Mouse (Mus musculus) thymus, adult 18-20 months (tissue): ENCODE measurements around the gene Lactb.

ENCODE experiments used
- DNase-seq, 2 experiments: peaks; one replicate each; pipeline ENCODE4 v3.0.0; 2022; ENCODE audit warnings: mixed read lengths in 2 of 2

Lactb gene

DNA sequence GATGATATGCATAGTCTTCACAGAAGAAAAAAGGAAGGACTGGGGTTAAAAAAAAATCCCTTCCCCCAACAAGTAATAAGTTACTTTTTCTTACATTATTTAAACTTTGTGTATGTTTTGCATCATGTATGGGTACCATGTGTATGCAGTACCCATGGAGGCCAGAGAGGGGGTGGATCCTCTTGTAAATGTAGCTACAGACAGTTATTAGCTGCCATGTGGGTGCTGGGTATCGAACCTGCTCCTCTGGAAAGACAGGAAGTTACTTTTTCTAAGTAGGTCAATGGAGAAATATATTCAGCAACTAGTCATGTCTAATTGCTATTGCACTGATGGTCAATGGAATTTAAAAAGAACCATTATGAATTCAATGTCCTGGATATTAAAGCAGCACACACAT, 3.2 kb upstream of the Lactb start:
- no peak for DNase-seq

DNA sequence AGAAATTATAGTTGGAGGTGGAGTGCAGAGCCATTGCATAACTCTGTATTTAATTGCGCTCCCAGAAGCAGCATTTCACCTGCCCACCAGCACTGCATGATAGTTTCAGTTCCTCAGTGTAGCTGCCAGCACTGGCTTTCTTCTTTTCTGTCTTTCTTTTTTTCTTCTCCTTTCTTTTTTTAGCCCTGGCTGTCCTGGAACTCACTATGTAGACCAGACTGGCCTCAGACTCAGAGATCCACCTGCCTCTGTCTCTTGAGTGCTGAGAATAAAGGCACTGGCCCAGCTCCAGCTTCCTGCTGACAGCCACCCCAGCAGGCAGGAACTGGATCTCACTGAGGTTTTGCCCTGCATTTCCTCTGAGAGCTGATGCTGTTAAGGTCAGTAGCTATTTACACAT, 2.7 kb upstream of the Lactb start:
- DNase-seq: no peak

DNA sequence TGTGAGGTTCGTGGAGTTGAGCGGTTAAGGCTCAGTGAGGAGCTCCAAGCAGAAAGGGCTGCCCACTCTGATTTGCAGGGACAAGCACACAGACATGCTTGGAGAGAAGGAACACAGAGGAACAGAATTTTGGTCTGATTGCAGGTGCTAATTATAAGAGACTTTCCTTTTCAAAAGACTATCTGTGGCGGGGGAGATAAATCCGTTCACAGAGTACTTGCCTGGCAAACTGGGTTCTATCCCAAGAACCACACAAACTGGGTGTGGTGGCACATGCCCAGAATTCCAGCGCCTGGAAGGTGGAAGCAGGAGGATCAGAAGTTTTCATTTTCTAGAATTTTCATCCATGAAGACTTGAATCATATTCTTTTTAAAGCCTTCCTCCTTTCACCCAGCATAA, 1.8 kb upstream of the Lactb start:
- no peak for DNase-seq

- DNase-seq: peak; percentile 66 to 73
Observed at GRCm38 (mm10) chr9:66974721-66975225, 511 bp downstream of the Lactb start.

GRCm38 (mm10) chr9:66971116-66971515, 4.2 kb downstream of the Lactb start:
- no peak for DNase-seq

DNA sequence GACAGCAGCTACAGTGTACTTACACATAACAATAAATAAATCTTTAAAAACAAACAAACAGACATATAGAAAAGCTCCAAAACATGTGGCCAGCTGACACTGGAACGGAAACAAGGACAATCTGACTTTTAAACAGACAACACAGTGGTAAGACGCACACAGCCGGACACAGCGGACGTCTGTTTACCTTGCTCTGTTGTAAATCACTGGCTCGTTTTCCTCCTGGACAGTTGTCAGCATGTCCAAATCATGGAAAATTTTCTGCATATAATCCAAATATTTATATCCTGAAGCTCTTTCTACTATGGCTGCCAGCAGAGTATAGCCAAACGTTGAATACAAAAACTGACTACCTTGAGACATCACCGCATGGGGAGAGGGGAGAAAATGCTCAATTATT, 7.8 kb downstream of the Lactb start:
- DNase-seq: no peak

DNA sequence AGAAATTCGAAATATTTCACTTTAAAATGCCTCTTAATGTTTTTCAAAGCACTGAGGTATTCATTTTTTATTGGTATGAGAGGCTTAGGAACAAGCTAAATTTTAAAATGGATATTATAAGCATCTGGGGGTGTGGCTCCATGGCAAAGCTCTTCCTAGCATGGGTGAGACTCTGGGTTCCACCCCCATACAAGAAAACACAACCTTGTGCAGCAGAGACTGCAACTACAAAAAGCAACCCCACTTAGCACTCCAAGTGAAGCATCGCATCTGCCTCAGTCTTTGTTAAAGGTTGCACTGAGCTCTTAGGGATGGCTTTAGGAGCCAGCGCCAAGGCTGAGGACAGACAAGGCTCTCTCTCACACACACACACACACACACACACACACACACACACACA, 13.8 kb downstream of the Lactb start:
- DNase-seq: no peak

GRCm38 (mm10) chr9:66957451-66957850, 17.8 kb downstream of the Lactb start:
- DNase-seq: no peak

DNA sequence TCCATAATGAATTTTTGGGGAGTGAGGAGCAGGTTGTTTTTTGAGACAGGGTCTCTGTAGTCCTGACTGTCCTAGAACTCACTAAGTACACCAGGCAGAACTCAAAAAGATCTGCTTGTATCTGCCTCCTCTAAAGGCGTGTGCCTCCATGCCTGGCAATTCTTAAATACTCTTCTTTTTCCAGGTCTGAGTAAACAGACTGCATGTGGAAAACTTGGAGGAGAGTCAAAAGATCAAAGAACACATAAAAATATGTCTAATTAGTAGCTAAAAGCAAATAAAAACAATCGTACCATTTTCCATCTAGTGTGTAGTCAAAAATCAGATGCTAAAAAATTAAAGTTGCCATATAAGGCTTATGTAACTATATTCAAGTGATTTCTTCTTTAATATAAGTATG, 22.4 kb downstream of the Lactb start:
- no peak for DNase-seq

DNA sequence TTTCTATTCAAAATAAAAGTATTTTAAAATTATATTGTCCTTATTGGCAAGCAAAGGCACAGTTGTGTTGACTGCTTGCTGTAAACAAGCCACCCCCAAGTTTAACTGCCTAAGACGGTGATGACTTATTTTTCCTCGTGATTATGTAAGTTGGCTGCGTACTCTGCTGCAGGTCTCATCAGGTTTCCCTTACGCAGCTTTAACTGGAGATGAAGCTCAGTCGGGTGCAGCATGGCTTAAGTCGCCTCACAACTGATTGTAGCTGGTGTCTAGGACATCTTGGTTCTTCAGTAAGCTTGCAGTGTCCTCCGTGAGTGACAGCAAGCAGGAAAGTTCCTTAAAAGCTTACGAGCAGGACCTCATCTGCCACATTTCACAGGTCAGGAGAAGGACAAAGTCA, 23.0 kb downstream of the Lactb start:
- DNase-seq: no peak

- DNase-seq: no peak
Observed at GRCm38 (mm10) chr9:66948536-66948935, 26.7 kb downstream of the Lactb start.

DNA sequence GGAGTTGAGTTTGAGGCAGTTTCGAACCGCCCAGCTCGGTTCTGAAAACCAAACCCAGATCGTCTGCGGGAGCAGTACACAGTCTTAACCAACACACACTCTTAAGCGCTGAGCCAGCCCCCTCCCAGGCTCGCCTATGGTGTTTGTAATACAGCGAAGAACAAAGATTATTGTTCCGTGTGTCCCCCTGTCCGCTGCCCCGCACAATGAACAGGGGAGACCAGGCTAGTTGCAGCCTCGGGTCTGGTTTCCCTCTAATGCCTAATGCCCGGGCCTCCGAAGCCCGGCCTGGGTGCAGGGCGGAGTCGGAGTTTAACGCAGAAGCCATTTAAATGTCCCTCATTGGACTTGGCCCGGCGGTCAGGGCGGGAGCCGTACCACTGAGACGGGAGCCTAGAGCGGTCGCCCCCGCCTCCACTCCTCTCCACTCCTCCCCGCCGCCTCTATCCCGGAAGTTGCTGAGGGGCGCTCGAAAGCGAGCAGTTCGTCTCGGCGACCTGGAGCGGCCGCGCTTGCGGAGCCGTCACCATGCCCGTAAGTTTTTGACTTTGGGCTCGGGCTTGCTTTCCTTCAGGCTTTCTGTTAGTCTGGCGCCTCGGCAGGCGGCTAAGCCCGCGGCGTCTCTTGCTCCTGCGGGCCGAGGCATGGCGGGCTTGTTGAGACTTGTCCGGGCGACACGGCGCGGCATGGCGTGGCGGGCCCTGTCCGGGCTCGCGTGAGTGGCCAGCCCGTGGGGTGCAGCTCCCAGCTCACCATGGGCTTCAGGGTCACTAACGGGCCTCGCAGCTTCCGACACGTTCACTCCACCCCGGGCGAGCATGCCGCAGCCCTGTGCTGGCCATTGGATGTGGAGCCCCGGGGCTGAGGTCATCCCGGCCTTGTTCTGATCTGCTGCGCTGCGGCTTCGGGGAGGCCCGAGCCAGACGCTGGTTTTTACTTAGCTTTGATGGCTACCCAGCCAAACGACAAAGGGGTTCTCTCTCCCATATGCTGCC, 29.3 kb downstream of the Lactb start, which contains the start of gene Rps27l:
Rps27l (plus strand) TSS at position 440 of the 995 bp plus-strand sequence.
- DNase-seq: peak; percentile 86 to 88

GRCm38 (mm10) chr9:66945161-66945560, 30.1 kb downstream of the Lactb start:
- DNase-seq: no peak

DNA sequence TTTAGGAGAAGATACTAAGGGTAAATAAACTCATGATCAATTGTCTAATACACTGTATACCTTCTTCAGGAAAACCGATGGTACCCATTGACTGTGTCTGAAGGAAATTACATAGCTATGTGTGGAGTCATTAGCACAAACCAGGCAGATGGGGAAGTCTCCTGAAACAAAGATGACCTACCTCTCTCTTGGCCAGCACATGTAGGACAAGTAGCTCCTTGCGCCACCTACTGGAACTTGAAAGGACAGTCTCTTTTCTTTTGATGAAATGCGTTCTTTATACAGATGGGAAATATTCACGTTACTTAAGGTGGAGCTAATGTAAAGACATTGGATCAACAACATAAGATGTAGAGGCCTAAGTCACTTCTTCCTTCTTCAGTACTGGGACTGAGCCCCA, 36.4 kb downstream of the Lactb start:
- no peak for DNase-seq

- no peak for DNase-seq
Observed at GRCm38 (mm10) chr9:66937507-66937906, 37.8 kb downstream of the Lactb start.

GRCm38 (mm10) chr9:66933869-66934808, 41.1 kb downstream of the Lactb start:
- no peak for DNase-seq

DNA sequence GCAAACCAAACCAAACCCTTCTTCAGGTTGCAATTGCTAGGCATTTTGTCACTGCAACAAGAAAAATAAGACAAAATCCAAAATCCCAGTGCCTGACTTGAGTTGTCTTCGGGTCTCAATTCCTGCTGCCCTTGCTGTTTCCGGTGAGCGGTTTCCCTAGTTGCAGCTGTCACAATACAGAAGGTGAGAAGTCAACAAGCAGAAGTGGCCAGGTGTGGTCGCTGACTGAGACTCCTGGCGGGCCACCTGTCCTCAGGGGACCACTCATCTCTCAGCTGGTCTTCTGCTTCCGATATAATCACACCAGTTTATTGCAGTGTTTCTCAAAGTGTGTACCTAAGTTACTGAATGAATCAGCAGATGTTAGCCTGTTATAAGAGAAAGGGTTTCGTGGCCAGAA, 44.9 kb downstream of the Lactb start:
- no peak for DNase-seq

DNA sequence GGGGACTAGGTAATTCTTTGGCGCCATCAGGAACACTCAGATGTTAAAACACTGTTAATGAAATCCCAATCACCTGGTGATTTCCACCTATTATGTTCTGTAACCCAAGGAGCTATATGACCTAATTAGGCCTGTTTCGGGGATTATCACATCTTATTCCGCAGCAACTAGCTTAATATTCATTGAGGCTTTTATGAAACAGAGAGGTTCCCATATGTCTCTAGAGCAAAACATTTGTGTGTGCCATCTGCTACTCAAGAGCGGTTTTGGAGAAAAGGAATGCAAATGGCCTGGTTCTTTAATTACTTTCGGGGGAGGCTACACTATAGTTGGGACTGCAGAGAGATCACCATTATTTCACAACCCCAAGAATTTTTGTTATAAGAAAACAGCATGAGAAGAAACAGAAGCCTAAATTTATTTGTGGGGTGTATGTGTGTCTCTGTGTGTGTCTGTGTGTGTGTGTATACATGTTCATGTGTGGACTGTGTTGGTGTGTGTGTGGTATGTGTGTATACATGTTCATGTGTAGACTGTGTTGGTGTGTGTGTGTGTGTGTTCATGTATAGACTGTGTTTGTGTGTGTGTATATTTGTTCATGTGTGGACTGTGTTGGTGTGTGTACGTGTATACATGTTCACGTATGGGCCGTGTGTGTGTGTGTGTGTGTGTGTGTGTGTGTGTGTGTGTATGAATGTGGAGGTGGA, 47.4 kb downstream of the Lactb start:
- no peak for DNase-seq

DNA sequence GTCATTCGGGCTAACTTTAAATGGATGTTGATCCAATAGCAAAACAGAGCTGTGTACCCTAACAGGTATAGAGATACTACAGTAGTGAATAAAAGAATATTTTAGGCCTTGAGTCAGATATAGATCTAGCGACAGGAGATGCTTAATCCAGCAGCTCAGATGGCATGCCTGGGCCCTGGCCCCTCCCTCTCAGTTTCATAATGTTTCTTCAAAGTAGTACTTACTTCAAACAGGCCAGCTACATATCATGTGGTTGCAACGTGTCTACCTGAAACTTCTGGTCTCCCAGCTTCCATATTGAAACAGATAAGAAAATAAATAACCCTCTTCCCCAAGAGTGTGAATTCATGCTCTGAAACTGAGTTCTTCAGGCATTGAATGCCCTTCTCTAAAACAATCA, 49.4 kb downstream of the Lactb start:
- no peak for DNase-seq

DNA sequence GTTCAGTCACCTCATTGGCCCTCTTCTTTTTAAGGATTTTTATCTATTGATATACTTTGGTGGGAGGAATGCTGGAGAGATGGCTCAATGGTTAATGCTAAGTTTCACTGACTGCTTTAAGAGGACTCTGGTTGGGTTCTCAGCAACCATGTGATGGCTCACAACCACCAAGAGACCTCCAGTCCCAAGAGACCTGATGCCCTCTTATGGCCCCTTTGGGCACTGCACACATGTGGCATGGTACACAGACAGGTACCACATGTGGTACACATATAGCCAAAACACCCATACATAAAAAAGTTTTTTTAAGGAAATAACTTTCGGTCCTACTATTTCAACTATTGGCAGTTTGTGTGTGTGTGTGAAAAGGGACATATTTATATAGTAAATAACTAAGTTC, 53.2 kb downstream of the Lactb start:
- DNase-seq: no peak

- no peak for DNase-seq
Observed at GRCm38 (mm10) chr9:66920488-66921279, 54.6 kb downstream of the Lactb start.

- peak in 1 of 2 experiments; percentile 23 for DNase-seq
Observed at GRCm38 (mm10) chr9:66919981-66920380, 55.3 kb downstream of the Lactb start.
